Mouse (Mus musculus) embryonic facial prominence, embryonic 12.5 days (tissue): ENCODE results near the gene Gsdma. TPM values are rescaled to one million over a fixed set of nuclear protein-coding genes. Genes with fewer than 3 reads are reported as not detected.
A peak's percentile ranks its signal among the peaks of the same experiment; 100 is the strongest.
"Not testable (repeated sequence)": the region's sequence is repeated elsewhere in the genome, so short reads cannot be mapped to it uniquely, and the experiment has no call there.

Experiments
- ATAC-seq: fragments of 200-750 bp; cut with Nextera tagmentation; 2 replicates; pipeline ENCODE4 v1.8.0; 2017; ENCODE audit not compliant: insufficient number of reproducible peaks, insufficient read depth, low FRiP score, low TSS enrichment
- H3K27ac ChIP-seq: fragments of 300-500 bp; sonication (generic); 2 replicates; pipeline ENCODE4 v1.5.1; 2016; ENCODE audit warnings: mild to moderate bottlenecking
- H3K27me3 ChIP-seq: fragments of 300-500 bp; sonication (generic); 2 replicates; pipeline ENCODE4 v1.6.1; 2016; ENCODE audit warnings: mild to moderate bottlenecking, moderate library complexity
- H3K36me3 ChIP-seq: fragments of 300-500 bp; sonication (generic); 2 replicates; pipeline ENCODE4 v1.6.1; 2016; ENCODE audit warnings: mild to moderate bottlenecking
- H3K4me1 ChIP-seq: fragments of 300-500 bp; sonication (generic); 2 replicates; pipeline ENCODE4 v1.6.1; 2016
- H3K4me2 ChIP-seq: fragments of 300-500 bp; sonication (generic); replicated peaks from 2 replicates; pipeline ENCODE4 v1.6.1; 2016; ENCODE audit warnings: mild to moderate bottlenecking, moderate library complexity
- H3K4me3 ChIP-seq: fragments of 300-500 bp; sonication (generic); 2 replicates; pipeline ENCODE4 v1.5.1; 2016; ENCODE audit warnings: mild to moderate bottlenecking
- H3K9ac ChIP-seq: fragments of 300-500 bp; sonication (generic); 2 replicates; pipeline ENCODE4 v1.6.1; 2016; ENCODE audit warnings: mild to moderate bottlenecking, moderate library complexity
- H3K9me3 ChIP-seq: fragments of 300-500 bp; sonication (generic); 2 replicates; pipeline ENCODE4 v1.6.1; 2016; ENCODE audit warnings: mild to moderate bottlenecking, moderate library complexity
- WGBS: fragments of 180-500 bp; shearing (Covaris S2); methylation state at CpG from one replicate; pipeline ENCODE4 v1.1.7; 2016; 5-methylcytosine and 5-hydroxymethylcytosine counted together
- polyA plus RNA-seq: library from polyadenylated mRNA; unstranded; fragments of >200 nt; fragmentation: Nextera tagmentation; extraction: Ambion mirVana; gene quantifications from 2 replicates; pipeline ENCODE4 v1.2.1, GENCODE M21; 2016

Gsdma gene
- polyA plus RNA-seq, 1 experiment from 2014 or later: 0.05 TPM

DNA sequence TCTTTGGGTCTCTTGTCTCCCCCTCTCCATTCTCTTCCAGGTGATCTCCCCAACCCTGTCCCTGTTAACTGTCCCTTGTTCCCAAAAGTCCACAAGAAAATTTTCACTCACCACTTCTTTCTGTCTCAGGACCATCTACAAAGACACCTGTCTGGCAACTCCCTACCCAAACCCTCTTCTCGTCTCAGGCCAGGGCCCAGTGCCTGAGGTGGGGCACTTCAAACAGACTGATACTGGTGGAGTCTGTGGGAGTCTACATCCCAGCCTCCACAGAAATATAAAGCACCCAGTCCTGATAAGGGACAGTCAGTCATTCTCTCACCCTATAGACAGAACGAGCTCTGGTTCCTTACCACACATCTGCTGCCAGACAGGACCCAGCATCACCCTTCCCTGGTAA, 17.7 kb upstream of the Gsdma start, which contains the start of gene Gsdma2:
TSS of gene Gsdma2 (plus strand) at position 301 of the 400 bp plus-strand sequence.
- Histone ChIP-seq H3K9me3 (no peaks in the 10 kb centered on the region; the same call in 1 of the 2 replicates), H3K36me3 (no peaks in the 10 kb centered on the region), H3K27me3 (no peaks in the 10 kb centered on the region; the same call in 1 of the 2 replicates), H3K9ac (no peak within 1 kb of the TSS), H3K4me3 (no peak within 1 kb of the TSS), H3K4me1 (no peaks in the 10 kb centered on the region), H3K27ac (no peak within 1 kb of the TSS), H3K4me2 (no peak within 1 kb of the TSS)
- no peak for ATAC-seq
- WGBS: 60% methylated on average over 2 of the region's 2 CpGs

DNA sequence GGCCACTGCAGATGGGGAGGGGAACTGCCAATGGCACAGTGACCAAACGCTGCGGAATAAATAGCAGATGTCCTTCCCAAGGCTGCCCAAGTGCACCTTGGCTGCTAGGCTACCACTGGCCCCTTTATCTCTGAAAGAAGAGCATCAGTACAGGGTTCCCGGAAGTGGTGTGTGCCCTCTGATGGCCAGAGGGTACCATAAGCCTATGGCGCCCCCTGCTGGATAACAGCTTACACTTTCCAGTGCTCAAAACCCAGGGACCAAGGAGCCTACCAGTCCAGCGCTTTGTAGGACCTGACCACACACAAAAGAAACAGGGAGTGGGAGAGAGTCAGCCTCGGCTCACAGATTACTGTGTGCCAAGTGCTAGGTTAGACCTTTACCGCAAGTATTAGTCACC, 9.1 kb upstream of the Gsdma start:
- not testable (repeated sequence) for H3K27me3 ChIP-seq, ATAC-seq, H3K27ac ChIP-seq, H3K4me3 ChIP-seq, H3K9me3 ChIP-seq, H3K4me2 ChIP-seq, H3K9ac ChIP-seq, H3K4me1 ChIP-seq, H3K36me3 ChIP-seq
- 10% methylated on average over 7 of the region's 7 CpGs for whole genome bisulfite sequencing

DNA sequence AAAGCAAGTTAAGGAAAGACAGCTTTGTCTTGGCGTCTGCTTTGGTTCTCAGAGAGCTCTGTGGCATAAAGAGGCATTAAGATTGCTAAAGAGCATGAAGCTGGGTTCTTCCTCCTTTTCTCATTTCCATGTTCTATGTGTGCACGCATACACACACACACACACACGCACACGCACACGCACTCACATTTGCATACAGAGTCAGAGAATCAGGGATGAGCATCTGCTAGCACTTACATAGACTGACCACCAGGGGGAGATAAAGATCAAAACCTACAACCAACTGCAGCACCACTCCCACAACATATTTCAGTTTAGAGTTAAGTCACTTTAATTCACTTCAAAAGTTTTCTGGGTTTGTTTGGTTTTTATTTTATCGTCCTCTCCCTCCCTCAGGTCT, 3.6 kb upstream of the Gsdma start:
- WGBS: 13% methylated on average over 6 of the region's 6 CpGs
- no peak for ATAC-seq

DNA sequence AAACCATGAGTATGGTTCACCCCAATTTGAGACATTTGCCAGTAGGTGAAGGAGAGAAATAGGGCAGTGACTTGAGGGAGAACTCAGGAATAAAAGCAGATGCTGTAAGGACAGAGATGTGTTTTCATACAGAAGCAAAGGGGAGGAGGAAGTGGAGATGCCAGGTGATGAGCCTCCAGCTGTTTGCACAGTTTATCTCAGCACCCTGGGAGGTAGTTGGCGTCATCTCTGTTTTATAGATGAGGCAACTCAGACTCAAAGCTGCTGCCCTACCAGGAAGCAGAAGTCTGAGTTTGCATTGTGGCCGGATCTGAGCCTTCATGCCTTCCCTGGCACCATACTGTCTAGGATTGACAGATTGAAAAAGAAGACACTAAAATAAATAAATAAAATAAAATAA, 4.8 kb downstream of the Gsdma start:
- Histone ChIP-seq H3K27ac (no peak overlapping the region), H3K27me3 (peaks cover 28% of the 10 kb centered on the region), H3K36me3 (no peaks in the 10 kb centered on the region), H3K4me1 (no peaks in the 10 kb centered on the region), H3K9me3 (no peaks in the 10 kb centered on the region), H3K4me2 (no peak overlapping the region), H3K4me3 (no peak overlapping the region), H3K9ac (no peak overlapping the region)
- ATAC-seq: no peak
- WGBS: 68% methylated on average over 2 of the region's 2 CpGs

More for the DNA sequence above, 3.6 kb upstream of the Gsdma start:
- Histone ChIP-seq H3K36me3 (no peaks in the 10 kb centered on the region), H3K9me3 (no peaks in the 10 kb centered on the region), H3K4me1 (no peaks in the 10 kb centered on the region), H3K27ac (no peak overlapping the region), H3K4me3 (no peak overlapping the region), H3K4me2 (no peak overlapping the region), H3K9ac (no peak overlapping the region), H3K27me3 (0 out of 2 replicates have a peak, but pooled peaks cover 7% of the 10 kb centered on the region)

DNA sequence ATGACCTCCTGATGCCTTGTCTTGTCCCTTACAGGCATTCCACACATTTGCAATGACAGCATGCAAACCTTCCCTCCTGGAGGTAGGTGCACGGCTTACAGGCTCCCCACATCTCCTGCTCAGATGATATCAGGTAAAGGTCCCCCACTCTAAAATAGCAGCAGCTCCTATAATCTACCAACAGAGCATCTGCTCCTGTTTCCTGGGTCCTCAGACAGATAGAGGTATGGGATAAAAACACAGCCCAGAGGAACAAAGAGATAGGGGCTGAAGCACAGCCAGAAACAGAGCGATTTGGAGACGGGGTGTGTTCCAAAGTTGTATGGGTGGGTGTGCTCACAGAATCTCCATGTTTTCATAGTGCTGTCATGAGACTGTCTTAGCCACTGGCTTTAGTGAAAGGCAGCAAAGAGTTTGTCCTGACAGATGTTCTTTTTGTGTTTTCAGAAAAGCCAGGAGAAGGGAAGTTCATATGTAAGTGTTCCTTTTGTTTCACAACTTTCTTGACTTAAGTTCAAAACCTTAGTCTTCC, 7.2 kb downstream of the Gsdma start:
- 78% methylated on average over 3 of the region's 3 CpGs for WGBS
- Histone ChIP-seq H3K4me1 (no peaks in the 10 kb centered on the region), H3K4me2 (no peak overlapping the region), H3K9ac (no peak overlapping the region), H3K27me3 (peaks cover 28% of the 10 kb centered on the region), H3K4me3 (no peak overlapping the region), H3K9me3 (no peaks in the 10 kb centered on the region), H3K27ac (no peak overlapping the region), H3K36me3 (no peaks in the 10 kb centered on the region)
- ATAC-seq: no peak

DNA sequence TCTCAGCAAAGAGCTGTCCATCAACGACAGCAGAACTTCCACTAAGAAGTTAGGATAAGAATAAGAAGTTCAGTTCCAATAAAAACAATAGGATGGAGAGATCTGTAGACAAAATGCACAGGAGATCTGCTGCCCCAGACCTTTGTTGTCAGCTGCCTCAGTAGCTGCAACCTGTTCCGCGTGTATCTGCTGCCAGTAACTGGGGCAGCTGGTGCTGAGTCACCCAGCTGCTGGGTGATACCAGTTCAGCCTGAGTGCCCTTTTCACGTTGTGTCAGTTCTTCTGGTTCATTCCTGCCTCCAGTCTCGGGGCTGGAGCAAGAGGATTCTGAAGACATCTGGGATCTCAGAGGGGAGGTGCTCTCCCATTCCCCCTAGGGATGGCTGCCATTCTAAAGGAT, 7.7 kb downstream of the Gsdma start:
- H3K27ac ChIP-seq: no peak overlapping the region
- H3K36me3 ChIP-seq: no peaks in the 10 kb centered on the region
- 57% methylated on average over 5 of the region's 5 CpGs for WGBS
- no peak overlapping the region for H3K4me3 ChIP-seq
- H3K9ac ChIP-seq: no peak overlapping the region
- no peak for ATAC-seq
- no peak overlapping the region for H3K4me2 ChIP-seq
- no peaks in the 10 kb centered on the region for H3K9me3 ChIP-seq
- H3K27me3 ChIP-seq: peaks cover 23% of the 10 kb centered on the region
- no peaks in the 10 kb centered on the region for H3K4me1 ChIP-seq

DNA sequence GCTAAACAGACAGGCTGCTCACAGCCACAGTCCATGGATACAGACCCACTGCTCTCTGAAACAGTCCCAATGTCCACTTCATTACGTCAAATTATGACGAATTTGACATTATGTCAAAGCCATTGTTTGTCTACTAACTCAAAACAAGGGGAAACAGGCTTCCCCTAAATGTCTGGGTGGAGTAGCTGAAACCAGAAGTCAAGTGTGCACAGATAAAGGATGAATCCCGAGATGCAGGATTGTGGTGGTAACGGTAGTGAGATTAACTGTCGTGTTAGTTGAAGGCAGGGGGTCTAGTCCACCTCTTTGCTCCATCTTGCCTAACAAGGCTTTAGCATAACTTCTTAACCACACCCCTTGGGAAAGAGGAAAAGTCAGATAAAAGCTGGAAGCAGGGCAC, 8.3 kb downstream of the Gsdma start:
- H3K36me3 ChIP-seq: no peaks in the 10 kb centered on the region

DNA sequence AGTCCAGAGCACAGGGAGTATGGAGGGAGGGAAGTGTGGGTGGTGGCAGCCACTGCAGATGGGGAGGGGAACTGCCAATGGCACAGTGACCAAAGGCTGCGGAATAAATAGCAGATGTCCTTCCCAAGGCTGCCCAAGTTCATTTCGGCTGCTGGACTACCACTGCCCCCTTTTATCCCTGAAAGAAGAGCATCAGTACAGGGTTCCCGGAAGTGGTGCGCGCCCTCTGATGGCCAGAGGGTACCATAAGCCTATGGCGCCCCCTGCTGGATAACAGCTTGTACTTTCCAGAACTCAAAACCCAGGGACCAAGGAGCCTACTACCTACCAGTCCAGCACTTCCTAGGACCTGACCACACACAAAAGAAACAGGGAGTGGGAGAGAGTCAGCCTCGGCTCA, 9.0 kb downstream of the Gsdma start:
- not testable (repeated sequence) for H3K4me3 ChIP-seq, H3K9ac ChIP-seq, H3K9me3 ChIP-seq, H3K27ac ChIP-seq, ATAC-seq, H3K4me1 ChIP-seq, H3K36me3 ChIP-seq
- peaks cover 10% of the 10 kb centered on the region for H3K27me3 ChIP-seq
- WGBS: 8% methylated on average over 7 of the region's 7 CpGs
- peak overlapping the region; percentile 24 for H3K4me2 ChIP-seq

More for the DNA sequence above, 8.3 kb downstream of the Gsdma start:
- WGBS: 91% methylated on average over 5 of the region's 5 CpGs
- ATAC-seq: no peak
- Histone ChIP-seq H3K27ac (no peak overlapping the region), H3K4me3 (no peak overlapping the region), H3K9me3 (no peaks in the 10 kb centered on the region), H3K4me1 (no peaks in the 10 kb centered on the region), H3K9ac (no peak overlapping the region), H3K4me2 (no peak overlapping the region), H3K27me3 (peaks cover 17% of the 10 kb centered on the region)

DNA sequence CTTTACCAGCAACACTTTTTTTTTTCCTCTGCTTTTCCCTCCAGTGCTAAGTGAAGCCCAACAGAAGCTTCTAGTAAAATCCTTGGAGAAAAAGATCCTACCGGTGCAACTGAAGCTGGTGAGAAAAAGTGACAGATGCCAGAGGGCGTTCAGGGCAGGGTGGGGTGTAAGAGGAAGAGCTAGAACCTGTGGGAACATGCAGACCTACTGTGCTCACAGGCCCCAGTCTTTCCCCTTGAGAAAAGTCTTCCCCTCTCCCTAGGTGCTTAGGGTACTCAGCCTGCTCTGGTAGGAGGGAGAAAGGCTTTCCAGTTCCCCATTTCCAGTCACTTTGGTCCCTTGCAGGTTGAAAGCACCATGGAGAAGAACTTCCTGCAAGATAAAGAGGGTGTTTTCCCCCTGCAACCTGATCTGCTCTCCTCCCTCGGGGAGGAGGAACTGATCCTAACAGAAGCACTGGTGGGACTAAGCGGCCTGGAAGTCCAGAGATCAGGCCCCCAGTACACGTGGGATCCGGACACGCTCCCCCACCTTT, 11.7 kb downstream of the Gsdma start:
- no peak overlapping the region for H3K27ac ChIP-seq
- H3K9ac ChIP-seq: no peak overlapping the region
- H3K4me2 ChIP-seq: no peak overlapping the region
- 34% methylated on average over 7 of the region's 7 CpGs for WGBS
- H3K27me3 ChIP-seq: no peaks in the 10 kb centered on the region
- no peaks in the 10 kb centered on the region for H3K36me3 ChIP-seq
- H3K4me1 ChIP-seq: no peaks in the 10 kb centered on the region
- no peak overlapping the region for H3K4me3 ChIP-seq
- ATAC-seq: no peak
- H3K9me3 ChIP-seq: no peaks in the 10 kb centered on the region

DNA sequence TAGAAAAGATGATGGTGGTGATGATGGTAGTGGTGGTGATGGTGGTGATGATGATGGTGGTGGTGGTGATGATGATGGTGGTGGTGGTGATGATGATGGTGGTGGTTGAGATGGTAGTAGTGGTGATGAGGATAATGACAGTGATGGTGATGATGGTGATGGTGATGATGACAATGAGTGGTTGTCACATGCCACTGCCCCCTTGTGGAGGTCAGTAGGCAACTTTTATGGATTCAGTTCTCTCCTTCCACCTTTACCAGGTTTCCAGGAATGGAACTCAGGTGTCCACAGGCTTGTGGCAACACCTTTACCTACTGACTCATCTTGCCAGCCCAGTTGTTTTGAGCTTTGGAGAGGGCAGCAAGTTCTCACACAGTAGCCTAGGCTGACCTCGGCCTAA, 15.9 kb downstream of the Gsdma start:
- 95% methylated on average over 1 of the region's 1 CpGs for WGBS
- Histone ChIP-seq H3K36me3 (no peaks in the 10 kb centered on the region), H3K4me1 (peaks cover 9% of the 10 kb centered on the region), H3K4me2 (no peak overlapping the region), H3K9me3 (no peaks in the 10 kb centered on the region), H3K27ac (no peak overlapping the region), H3K9ac (no peak overlapping the region), H3K4me3 (no peak overlapping the region), H3K27me3 (no peaks in the 10 kb centered on the region)
- no peak for ATAC-seq

DNA sequence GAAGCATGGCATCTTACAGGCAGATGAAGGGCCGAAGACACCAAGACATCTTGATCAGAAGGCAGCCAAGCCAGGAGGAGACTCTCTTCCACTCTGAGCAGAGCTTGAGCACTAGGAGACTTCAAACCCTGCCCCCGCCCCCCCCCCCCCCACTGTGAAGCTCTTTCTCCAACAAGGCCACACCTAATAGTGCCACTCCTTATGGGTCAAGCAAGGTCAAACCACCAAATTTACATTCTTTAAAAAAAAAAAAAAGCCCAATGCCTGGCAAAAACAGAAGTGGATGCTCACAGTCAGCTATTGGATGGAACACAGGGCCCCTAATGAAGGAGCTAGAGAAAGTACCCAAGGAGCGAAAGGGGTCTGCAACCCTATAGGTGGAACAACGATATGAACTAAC, 16.4 kb downstream of the Gsdma start:
- not testable (repeated sequence) for H3K4me2 ChIP-seq, H3K27ac ChIP-seq, H3K9ac ChIP-seq, H3K4me3 ChIP-seq, H3K9me3 ChIP-seq, ATAC-seq, H3K36me3 ChIP-seq, H3K4me1 ChIP-seq, H3K27me3 ChIP-seq
- WGBS: 84% methylated on average over 4 of the region's 4 CpGs

DNA sequence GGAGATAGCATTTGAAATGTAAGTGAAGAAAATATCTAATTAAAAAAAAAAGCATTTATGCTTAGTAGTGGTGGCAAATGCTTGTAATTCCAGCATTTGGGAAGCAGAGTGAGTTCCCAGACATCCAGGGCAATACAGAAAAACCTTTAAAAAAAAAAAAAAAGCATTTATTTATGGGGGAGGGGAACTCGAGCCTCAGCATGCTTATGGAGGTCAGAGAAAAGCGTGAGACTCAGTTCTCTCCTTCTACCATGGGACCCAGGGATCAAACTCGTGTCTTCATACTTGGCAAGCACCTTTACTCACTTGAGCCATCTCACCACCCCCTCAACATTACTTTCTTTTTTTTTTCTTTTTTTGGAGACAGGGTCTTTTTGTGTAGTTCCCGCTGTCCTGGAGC, 17.0 kb downstream of the Gsdma start:
- Histone ChIP-seq H3K27me3 (no peaks in the 10 kb centered on the region), H3K36me3 (peaks cover 11% of the 10 kb centered on the region), H3K4me2 (no peak overlapping the region), H3K27ac (no peak overlapping the region), H3K9me3 (no peaks in the 10 kb centered on the region), H3K9ac (no peak overlapping the region), H3K4me3 (no peak overlapping the region), H3K4me1 (peaks cover 9% of the 10 kb centered on the region)
- no peak for ATAC-seq
- 82% methylated on average over 4 of the region's 4 CpGs for WGBS
